Mouse (Mus musculus) stomach, embryonic 15.5 days (tissue): ENCODE results near the gene Psmg3. TPM values are rescaled to one million over a fixed set of nuclear protein-coding genes. Genes with fewer than 3 reads are reported as not detected.

Experiments
- ATAC-seq: fragments of 200-750 bp; cut with Nextera tagmentation; 2 replicates; pipeline ENCODE4 v1.8.0; 2017; ENCODE audit warnings: low read depth, moderate number of reproducible peaks, moderate TSS enrichment; ENCODE audit not compliant: insufficient read depth, low FRiP score
- H3K27ac ChIP-seq: fragments of 300-500 bp; sonication (generic); 2 replicates; pipeline ENCODE4 v1.5.1; 2015; ENCODE audit warnings: mild to moderate bottlenecking, inconsistent platforms
- H3K27me3 ChIP-seq: fragments of 300-500 bp; sonication (generic); replicated peaks from 2 replicates; pipeline ENCODE4 v1.6.1; 2015; ENCODE audit warnings: inconsistent platforms
- H3K36me3 ChIP-seq: fragments of 300-500 bp; sonication (generic); 2 replicates; pipeline ENCODE4 v1.6.1; 2015; ENCODE audit warnings: inconsistent platforms
- H3K4me1 ChIP-seq: fragments of 300-500 bp; sonication (generic); 2 replicates; pipeline ENCODE4 v1.6.1; 2015; ENCODE audit warnings: inconsistent platforms
- H3K4me2 ChIP-seq: fragments of 300-500 bp; sonication (generic); 2 replicates; pipeline ENCODE4 v1.6.1; 2015; ENCODE audit warnings: mild to moderate bottlenecking, inconsistent platforms
- H3K4me3 ChIP-seq: fragments of 300-500 bp; sonication (generic); replicated peaks from 2 replicates; pipeline ENCODE4 v1.5.1; 2015; ENCODE audit warnings: inconsistent platforms
- H3K9ac ChIP-seq: fragments of 300-500 bp; sonication (generic); 2 replicates; pipeline ENCODE4 v1.6.1; 2015; ENCODE audit warnings: inconsistent platforms
- H3K9me3 ChIP-seq: fragments of 300-500 bp; sonication (generic); 2 replicates; pipeline ENCODE4 v1.6.1; 2016; ENCODE audit warnings: inconsistent platforms
- WGBS: fragments of 180-500 bp; shearing (Covaris S2); methylation state at CpG from one replicate; pipeline ENCODE4 v1.1.7; 2015; 5-methylcytosine and 5-hydroxymethylcytosine counted together
- polyA plus RNA-seq: library from polyadenylated mRNA; unstranded; fragments of >200 nt; fragmentation: Nextera tagmentation; extraction: Ambion mirVana; gene quantifications from 2 replicates; pipeline ENCODE4 v1.2.1, GENCODE M21; 2015

Psmg3 gene
- polyA plus RNA-seq, 1 experiment from 2014 or later: 74.9 TPM

DNA sequence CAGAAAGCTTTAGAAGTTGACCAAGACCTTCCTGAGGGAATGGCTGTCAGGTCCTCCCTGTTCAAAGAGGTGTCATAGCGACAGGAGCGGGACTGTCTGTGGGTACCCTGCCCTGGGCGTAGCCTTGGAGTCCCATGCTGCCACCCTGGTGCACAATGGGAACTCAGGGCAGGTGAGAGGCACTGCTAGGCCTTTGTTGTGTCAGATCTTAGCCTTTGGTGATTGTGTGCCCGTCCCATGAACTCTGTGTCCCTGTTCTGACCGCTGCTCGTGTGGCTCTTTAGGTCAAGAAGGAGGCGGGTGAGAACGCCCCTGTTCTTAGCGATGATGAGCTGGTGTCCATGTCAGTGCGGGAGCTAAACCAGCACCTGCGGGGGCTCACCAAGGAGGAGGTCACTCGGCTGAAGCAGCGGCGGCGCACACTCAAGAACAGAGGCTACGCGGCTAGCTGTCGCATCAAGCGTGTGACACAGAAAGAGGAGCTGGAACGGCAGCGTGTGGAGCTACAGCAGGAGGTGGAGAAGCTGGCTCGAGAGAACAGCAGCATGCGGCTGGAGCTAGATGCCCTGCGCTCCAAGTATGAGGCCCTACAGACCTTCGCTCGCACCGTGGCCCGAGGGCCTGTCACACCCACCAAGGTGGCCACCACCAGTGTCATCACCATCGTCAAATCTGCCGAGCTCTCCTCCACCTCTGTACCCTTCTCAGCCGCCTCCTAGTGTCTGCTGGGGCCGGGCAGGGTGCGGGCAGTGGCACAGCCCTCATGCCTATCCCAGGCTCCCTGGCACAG lies 26.7 kb downstream of the Psmg3 start:
- Histone ChIP-seq H3K9ac (no peak overlapping the region), H3K9me3 (no peaks in the 10 kb centered on the region), H3K27ac (no peak overlapping the region), H3K27me3 (no peaks in the 10 kb centered on the region), H3K4me3 (no peak overlapping the region), H3K4me2 (no peak overlapping the region), H3K36me3 (peaks cover 23% of the 10 kb centered on the region; the same call in 1 of the 2 replicates), H3K4me1 (peaks cover 48% of the 10 kb centered on the region)
- 93% methylated on average over 33 of the region's 33 CpGs for WGBS
- ATAC-seq: no peak

DNA sequence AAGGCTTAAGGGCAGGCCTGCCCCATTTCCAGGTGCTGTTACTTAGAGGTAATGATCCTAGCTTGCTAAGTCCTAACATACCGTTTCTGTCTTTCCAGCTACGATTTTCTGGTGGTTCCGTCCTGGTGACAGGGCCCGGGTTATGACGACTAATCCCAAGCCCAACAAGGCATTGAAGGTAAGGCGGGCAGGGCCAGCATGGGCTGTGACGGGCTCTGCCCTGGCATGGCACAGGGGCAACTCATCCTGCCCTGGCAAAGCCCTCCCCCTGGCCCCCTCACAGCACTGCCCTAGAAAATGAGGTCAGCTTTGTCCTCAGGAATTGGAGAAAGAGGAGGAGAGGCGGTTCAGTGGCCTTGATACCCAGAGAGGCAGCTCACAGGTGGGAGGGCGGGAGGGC lies 27.6 kb downstream of the Psmg3 start:
- no peaks in the 10 kb centered on the region for H3K9me3 ChIP-seq
- ATAC-seq: no peak
- no peak overlapping the region for H3K27ac ChIP-seq
- no peak overlapping the region for H3K4me3 ChIP-seq
- peaks cover 23% of the 10 kb centered on the region; the same call in 1 of the 2 replicates for H3K36me3 ChIP-seq
- H3K27me3 ChIP-seq: no peaks in the 10 kb centered on the region
- no peak overlapping the region for H3K4me2 ChIP-seq
- H3K4me1 ChIP-seq: peaks cover 48% of the 10 kb centered on the region
- 90% methylated on average over 9 of the region's 9 CpGs for WGBS
- no peak overlapping the region for H3K9ac ChIP-seq

DNA sequence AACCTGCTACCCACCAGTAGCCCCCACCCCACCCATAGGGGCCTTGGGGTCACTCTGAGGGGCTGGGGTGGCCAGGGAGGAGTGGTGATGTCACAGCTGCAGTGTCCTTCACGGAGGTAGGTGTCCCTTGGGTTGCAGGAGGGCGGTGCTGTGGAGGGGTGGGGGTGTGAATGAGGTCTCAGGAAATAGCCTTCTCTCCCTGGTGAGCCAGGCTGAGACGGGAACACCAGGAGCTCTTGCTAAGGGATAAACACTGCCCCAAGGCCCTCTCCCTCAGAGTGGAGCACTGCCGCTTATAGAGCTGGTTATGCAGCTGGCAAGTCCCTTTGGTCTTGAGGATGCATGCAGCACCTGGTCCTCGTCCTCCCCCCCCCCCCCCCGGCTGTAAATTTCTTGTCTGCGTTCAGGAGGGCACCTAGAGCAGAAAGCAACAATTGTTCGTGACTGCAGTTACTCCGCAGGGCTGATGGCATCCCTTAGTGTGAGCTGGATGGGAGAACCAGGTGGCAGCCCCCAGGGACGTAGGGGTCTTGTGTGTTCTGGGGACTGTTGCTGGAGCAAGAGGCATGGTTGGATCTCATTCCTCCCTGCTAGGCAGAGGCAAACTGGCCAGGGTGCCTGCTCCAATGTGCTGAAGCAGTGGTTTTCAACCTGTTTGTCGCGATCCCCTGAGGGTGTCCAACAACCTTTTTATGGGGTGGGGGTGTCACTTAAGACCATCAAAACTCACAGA lies 28.4 kb downstream of the Psmg3 start:
- peaks cover 23% of the 10 kb centered on the region; the same call in 1 of the 2 replicates for H3K36me3 ChIP-seq
- peaks cover 48% of the 10 kb centered on the region for H3K4me1 ChIP-seq
- H3K4me3 ChIP-seq: no peak overlapping the region
- no peaks in the 10 kb centered on the region for H3K27me3 ChIP-seq
- WGBS: 53% methylated on average over 12 of the region's 12 CpGs
- H3K4me2 ChIP-seq: no peak overlapping the region
- no peak overlapping the region for H3K9ac ChIP-seq
- H3K9me3 ChIP-seq: no peaks in the 10 kb centered on the region
- no peak for ATAC-seq
- H3K27ac ChIP-seq: peak overlapping the region; percentile 40; the same call in 1 of the 2 replicates

DNA sequence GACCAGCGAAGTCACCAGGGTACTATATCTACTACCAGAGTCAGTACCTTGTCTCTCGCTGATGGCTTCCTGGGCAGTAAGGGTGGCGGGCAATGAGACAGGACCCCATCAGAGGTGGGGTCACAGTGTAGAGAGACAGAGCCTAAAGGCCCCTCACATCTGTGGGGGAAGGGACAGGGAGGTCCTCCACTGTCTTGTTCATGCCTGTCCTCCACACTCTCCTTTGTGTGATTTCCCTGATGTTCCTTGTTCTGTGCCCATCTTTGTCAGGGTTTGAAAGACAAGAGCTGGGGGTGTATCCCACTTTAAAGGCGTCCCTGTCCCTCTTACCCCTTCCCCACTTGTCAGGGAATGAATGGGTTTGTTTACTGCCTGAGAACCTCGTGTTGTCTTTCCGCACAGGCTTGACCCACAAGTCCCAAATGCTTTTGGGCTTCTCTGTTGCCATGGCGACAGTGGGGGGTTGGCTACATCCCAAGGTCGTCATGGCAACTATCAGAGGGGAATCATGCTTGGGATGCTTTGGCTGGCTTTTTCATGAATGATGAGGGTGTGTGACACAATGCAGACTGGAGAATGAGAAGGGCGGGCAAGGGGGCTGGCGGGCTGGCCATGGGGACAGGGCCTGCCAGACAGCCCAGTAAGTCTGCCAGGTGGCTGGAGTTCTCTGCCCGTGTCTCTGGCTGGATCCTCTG lies 29.1 kb downstream of the Psmg3 start:
- WGBS: 37% methylated on average over 11 of the region's 11 CpGs
- Histone ChIP-seq H3K9ac (no peak overlapping the region), H3K4me3 (peak overlapping the region; percentile 10), H3K36me3 (peaks cover 23% of the 10 kb centered on the region; the same call in 1 of the 2 replicates), H3K27ac (peak overlapping the region; percentile 73), H3K9me3 (no peaks in the 10 kb centered on the region), H3K27me3 (no peaks in the 10 kb centered on the region), H3K4me1 (peaks cover 55% of the 10 kb centered on the region), H3K4me2 (peak overlapping the region; percentile 49)
- no peak for ATAC-seq

DNA sequence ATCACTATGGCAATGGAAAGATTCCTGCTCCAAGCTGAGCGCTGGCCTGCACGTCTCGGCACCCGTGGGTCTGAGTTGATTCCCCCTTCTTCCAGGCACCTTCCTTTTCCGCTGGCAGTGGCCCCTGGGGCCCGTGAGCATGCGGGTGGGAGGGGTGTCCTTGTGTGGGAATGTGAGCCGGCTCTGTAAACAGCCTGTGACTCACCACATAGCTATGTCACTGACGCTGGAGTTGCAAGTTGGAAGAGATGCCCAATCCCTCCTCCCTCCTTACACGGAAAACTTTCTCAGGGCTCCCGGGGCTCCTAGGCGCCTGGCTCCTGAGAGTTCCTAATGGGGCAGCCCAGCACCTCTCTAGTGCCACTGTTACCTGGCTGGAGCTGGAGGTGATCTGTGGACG lies 29.8 kb downstream of the Psmg3 start:
- Histone ChIP-seq H3K4me1 (peaks cover 62% of the 10 kb centered on the region), H3K4me2 (peak overlapping the region; percentile 49), H3K27me3 (no peaks in the 10 kb centered on the region), H3K4me3 (peak overlapping the region; percentile 10), H3K9ac (no peak overlapping the region), H3K36me3 (peaks cover 21% of the 10 kb centered on the region; the same call in 1 of the 2 replicates), H3K27ac (peak overlapping the region; percentile 73), H3K9me3 (no peaks in the 10 kb centered on the region)
- ATAC-seq: peak; percentile 67
- 10% methylated on average over 13 of the region's 13 CpGs for WGBS

DNA sequence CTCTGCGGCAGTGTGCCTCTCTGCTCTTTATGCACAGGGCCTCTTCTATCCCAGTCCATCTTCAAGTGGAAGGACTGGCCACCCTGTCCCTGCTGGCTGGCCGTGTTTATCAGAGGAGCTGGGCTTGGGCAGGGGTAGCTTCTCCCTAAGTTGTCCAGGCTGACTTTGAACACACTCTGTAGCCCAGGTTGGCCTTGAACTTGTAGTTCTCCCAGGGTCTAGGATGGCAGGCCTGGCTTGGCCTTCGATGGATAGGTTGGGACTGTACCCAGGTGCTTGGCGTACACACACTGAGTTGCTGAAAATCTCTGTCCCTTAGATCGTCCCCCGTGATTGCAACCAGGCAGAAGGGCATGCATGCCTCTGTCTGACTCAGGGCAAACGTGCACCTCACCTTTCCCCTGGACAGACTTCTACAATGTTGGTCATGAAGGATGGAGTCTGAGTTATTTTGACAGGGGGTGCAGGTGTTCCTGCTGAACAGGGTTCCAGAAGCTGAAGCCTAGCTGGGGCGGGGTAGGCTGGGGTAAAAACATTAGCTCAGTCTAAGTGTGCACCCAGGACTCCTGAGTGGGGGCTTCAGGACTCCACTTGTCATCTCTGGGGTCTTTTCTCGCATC lies 30.6 kb downstream of the Psmg3 start:
- Histone ChIP-seq H3K4me3 (no peak overlapping the region), H3K27ac (peak overlapping the region; percentile 62; the same call in 1 of the 2 replicates), H3K9ac (no peak overlapping the region), H3K9me3 (no peaks in the 10 kb centered on the region), H3K36me3 (peaks cover 16% of the 10 kb centered on the region; the same call in 1 of the 2 replicates), H3K4me2 (peak overlapping the region; percentile 49; the same call in 1 of the 2 replicates), H3K27me3 (no peaks in the 10 kb centered on the region), H3K4me1 (peaks cover 62% of the 10 kb centered on the region)
- ATAC-seq: no peak
- 70% methylated on average over 9 of the region's 9 CpGs for WGBS

DNA sequence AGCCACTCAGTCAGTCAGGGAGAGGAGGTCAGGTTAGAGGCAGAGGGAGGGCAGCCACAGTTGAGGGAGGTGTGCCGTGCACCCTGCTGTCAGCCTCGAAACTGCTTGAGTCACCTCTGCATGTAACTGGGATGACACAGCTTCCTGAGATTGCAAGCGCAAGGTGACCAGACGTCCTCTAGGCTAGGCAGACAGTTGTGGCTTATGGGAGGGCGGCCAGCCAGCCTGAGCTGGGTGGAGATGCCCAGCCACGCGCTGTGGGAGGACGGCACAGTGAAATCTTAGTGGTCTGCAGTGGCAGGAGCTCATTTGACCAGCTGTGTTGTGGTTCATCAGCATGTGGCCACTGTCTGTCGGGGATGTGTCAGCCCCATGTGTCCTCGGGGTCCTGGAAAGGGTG lies 31.7 kb downstream of the Psmg3 start:
- no peaks in the 10 kb centered on the region for H3K9me3 ChIP-seq
- no peak for ATAC-seq
- H3K27ac ChIP-seq: no peak overlapping the region
- 60% methylated on average over 10 of the region's 10 CpGs for WGBS
- H3K27me3 ChIP-seq: no peaks in the 10 kb centered on the region
- H3K36me3 ChIP-seq: peaks cover 5% of the 10 kb centered on the region; the same call in 1 of the 2 replicates
- no peak overlapping the region for H3K4me3 ChIP-seq
- no peak overlapping the region for H3K4me2 ChIP-seq
- H3K9ac ChIP-seq: no peak overlapping the region
- H3K4me1 ChIP-seq: peaks cover 65% of the 10 kb centered on the region

DNA sequence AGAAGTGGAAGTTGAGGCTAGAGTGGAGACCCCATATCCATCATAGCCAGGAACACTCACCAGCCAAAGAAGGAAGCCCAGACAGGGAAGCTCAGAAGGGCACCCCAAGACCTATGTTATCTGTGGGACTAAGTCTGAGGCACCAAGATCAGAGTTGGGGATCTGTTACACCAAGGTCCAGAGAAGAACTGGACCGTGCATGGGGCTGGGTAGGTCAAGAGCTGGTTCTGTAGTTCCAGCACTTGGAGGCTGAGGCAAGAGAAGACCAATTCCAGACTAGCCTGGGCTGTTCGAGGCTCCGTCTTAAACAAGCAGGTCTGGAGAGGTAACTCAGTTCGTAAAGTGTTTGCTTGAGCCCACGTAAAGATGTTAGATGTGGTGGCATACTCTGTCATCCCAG lies 32.5 kb downstream of the Psmg3 start:
- H3K27me3 ChIP-seq: no peaks in the 10 kb centered on the region
- no peak overlapping the region for H3K9ac ChIP-seq
- H3K27ac ChIP-seq: peak overlapping the region; percentile 86
- H3K4me3 ChIP-seq: peak overlapping the region; percentile 82; the same call in 1 of the 2 replicates
- H3K4me2 ChIP-seq: peak overlapping the region; percentile 97
- H3K9me3 ChIP-seq: no peaks in the 10 kb centered on the region
- no peaks in the 10 kb centered on the region for H3K36me3 ChIP-seq
- no peak for ATAC-seq
- H3K4me1 ChIP-seq: peaks cover 65% of the 10 kb centered on the region
- 80% methylated on average over 5 of the region's 5 CpGs for WGBS

DNA sequence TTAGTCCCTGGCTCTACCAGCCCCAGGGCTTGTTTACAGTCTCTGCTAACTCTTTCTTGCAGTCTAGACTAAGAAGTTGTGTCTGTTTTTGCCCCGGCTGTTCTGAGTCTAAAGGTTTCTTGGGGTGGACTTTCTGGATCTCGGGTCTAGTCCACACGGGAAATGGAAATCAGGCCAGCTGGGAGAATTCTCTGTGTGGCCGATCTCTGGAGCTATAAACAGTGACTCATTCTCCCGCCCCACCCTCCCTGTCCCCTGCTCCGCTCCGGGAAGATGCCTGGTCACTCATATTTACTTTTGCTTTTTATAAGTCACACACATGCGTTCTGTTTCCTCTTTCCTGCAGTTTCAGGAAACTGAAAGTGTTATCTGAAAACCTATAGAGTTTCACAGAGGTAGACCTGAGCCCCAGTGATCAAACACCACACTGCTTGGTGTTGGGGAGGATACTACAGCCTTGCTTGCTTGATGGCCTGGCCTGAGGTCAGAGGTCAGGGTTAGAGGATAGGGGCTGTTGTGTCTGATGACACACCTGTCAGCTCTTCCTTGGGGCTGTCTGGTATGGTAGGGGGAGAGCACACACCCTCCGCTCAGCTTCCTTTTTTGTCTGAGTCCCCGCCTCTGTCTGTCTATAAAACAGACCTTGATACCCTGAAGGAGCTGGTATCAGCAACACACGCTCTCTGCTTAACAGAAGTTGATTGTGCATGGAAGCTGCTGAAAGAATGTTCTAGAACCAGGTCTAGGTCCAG lies 33.2 kb downstream of the Psmg3 start:
- H3K27ac ChIP-seq: peak overlapping the region; percentile 86
- 23% methylated on average over 11 of the region's 11 CpGs for WGBS
- no peaks in the 10 kb centered on the region for H3K9me3 ChIP-seq
- ATAC-seq: 0 out of 2 replicates have a peak, but pooled peaks have one; percentile 12
- peak overlapping the region; percentile 97 for H3K4me2 ChIP-seq
- no peak overlapping the region for H3K9ac ChIP-seq
- H3K36me3 ChIP-seq: no peaks in the 10 kb centered on the region
- peak overlapping the region; percentile 82 for H3K4me3 ChIP-seq
- H3K4me1 ChIP-seq: peaks cover 64% of the 10 kb centered on the region
- no peaks in the 10 kb centered on the region for H3K27me3 ChIP-seq

DNA sequence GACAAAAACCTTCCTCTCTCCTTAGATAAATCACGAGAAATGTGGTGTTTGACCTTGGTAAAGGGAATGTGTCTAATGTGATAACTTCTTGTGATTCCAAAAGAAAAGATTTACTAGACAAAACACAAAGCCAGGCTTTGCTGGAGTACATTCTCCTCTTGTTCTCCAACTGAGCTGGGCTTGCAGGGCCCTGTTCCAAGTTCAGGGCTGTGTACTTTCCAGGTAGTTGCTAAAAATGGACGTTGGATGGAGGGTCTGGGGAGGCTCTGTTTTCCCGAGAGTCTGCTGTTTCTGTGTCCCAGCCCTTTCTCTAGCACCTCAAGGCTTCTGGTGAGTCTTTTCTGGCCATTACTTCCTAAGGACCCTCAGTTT lies 33.7 kb downstream of the Psmg3 start:
- Histone ChIP-seq H3K27ac (peak overlapping the region; percentile 86), H3K9ac (no peak overlapping the region), H3K27me3 (no peaks in the 10 kb centered on the region), H3K36me3 (no peaks in the 10 kb centered on the region), H3K4me2 (peak overlapping the region; percentile 97), H3K9me3 (no peaks in the 10 kb centered on the region), H3K4me3 (peak overlapping the region; percentile 82), H3K4me1 (peaks cover 58% of the 10 kb centered on the region)
- WGBS: 18% methylated on average over 3 of the region's 3 CpGs
- no peak for ATAC-seq
